Mouse (Mus musculus): ENCODE measurements at regions not wholly inside any gene's neighbourhood (a gene's known extent, or its start where the extent isn't known, plus 50 kb on each side); places are given as distances from the start of the nearest gene placed in this dataset.

DNA sequence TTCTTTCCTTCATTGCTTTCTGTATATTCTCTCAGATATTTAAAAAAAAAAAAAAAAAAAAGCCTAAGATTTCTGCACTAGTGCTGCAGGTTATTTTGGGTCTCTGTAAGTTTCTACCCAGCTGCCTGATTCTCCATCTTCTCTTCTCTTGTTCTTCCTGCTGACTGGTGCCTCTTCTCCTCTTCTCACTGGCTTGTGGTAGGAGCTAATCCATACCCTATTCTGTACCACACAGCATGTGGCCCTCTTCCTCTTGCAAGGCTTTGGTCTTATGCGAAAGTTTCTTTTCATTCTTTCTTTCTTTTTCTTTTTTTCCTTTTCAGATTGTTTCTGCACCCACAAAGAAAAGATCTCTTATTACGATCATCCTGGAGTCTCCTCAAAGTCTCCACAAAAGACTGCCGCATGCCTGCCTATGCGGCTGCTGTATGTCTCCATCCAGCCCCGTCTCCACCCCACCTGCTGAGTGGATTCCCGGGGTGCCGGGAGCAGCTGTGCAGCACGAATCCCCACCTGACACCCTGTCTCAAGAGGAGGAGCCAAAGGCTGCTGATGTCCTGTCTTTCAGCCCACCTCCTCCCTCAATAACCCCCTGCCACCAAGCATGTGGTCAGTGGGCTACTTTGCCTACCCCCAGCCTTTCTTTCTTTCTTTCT lies 66.3 kb downstream of the Ythdf1 start:
- H3K27me3 ChIP-seq (ENCODE audit: control insufficient read depth, insufficient read depth, low read length): no peaks in the 10 kb centered on the region
- no peak overlapping the region for H3K4me3 ChIP-seq (ENCODE audit: low read depth, low read length)
- WGBS: 8% methylated on average over 8 of the region's 8 CpGs

DNA sequence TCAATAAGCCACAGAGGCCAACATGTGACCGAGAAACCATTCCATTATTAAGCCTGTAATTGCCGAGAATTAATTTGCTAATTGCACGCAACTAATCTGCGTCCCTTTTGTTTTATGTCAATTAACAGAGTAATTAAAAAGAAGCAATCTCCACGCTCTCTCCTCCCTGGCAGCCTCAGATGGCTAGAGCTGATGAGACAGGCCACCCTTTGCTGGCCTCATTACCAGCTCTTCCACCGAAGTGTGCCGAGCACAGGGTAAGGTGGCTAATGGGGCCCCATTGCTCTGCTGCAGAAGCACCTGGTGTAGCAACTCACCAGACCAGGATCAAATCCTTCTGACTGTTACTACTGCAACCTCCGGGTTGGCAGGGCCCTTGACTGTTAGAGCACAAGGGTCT lies 70.8 kb upstream of the Bhlhe23 start:
- no peak overlapping the region for H3K27ac ChIP-seq (replicated peaks)
- H3K9me3 ChIP-seq (ENCODE audit: control insufficient read depth, low read length): no peaks in the 10 kb centered on the region
- DNase-seq (ENCODE audit: low spot score): no peak
- H3K36me3 ChIP-seq (ENCODE audit: control insufficient read depth, insufficient read depth, low read length): no peaks in the 10 kb centered on the region
- no peak for ATAC-seq (ENCODE audit: low FRiP score, low TSS enrichment)
- no peak overlapping the region for H3K9ac ChIP-seq (ENCODE audit: low read length)
- TF ChIP-seq EP300 (optimal IDR thresholded peaks at IDR 0.05) (no peak), CTCF (IDR thresholded peaks at IDR 0.05; ENCODE audit: low read depth) (no peak)
- WGBS: 74% methylated on average over 8 of the region's 8 CpGs
- H3K4me3 ChIP-seq (ENCODE audit: low read depth, low read length): no peak overlapping the region
- H3K4me2 ChIP-seq (replicated peaks; ENCODE audit: low read depth): no peak overlapping the region
- H3K27me3 ChIP-seq (ENCODE audit: control insufficient read depth, insufficient read depth, low read length): no peaks in the 10 kb centered on the region
- no peaks in the 10 kb centered on the region for H3K4me1 ChIP-seq (replicated peaks; ENCODE audit: control insufficient read depth, insufficient read depth)

More for the DNA sequence above, 66.3 kb downstream of the Ythdf1 start:
- H3K27ac ChIP-seq (replicated peaks): no peak overlapping the region
- H3K4me1 ChIP-seq (replicated peaks; ENCODE audit: control insufficient read depth, insufficient read depth): no peaks in the 10 kb centered on the region
- no peak overlapping the region for H3K4me2 ChIP-seq (replicated peaks; ENCODE audit: low read depth)
- TF ChIP-seq EP300 (optimal IDR thresholded peaks at IDR 0.05) (no peak), CTCF (IDR thresholded peaks at IDR 0.05; ENCODE audit: low read depth) (no peak)
- no peak for ATAC-seq (ENCODE audit: low FRiP score, low TSS enrichment)
- no peak for DNase-seq (ENCODE audit: low spot score)
- no peaks in the 10 kb centered on the region for H3K9me3 ChIP-seq (ENCODE audit: control insufficient read depth, low read length)
- H3K36me3 ChIP-seq (ENCODE audit: control insufficient read depth, insufficient read depth, low read length): no peaks in the 10 kb centered on the region
- H3K9ac ChIP-seq (ENCODE audit: low read length): no peak overlapping the region

DNA sequence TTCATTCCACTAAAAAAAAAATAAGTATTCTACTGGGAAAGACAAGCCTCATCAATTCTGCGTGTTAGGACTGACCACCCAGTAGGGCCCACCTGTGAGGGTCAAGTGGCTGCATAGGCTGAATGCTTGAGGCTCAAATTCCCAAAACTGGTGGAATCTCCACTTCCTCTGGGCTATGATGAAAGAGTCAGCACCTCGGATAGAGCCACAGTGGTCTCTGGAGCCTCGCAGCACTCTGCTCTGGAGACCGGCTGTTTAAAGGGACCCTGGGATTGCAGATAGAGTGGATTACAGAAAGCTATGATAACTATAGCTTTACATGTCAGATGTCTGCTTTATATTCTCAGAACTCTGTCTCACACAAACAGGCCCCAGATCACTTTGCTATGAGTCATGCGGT lies 68.3 kb upstream of the Bhlhe23 start:
- no peaks in the 10 kb centered on the region for H3K36me3 ChIP-seq (ENCODE audit: control insufficient read depth, insufficient read depth, low read length)
- no peak overlapping the region for H3K4me2 ChIP-seq (replicated peaks; ENCODE audit: low read depth)
- DNase-seq (ENCODE audit: low spot score) (no peak), ATAC-seq (ENCODE audit: low FRiP score, low TSS enrichment) (no peak)
- TF ChIP-seq EP300 (optimal IDR thresholded peaks at IDR 0.05) (no peak), CTCF (IDR thresholded peaks at IDR 0.05; ENCODE audit: low read depth) (no peak)
- no peaks in the 10 kb centered on the region for H3K4me1 ChIP-seq (replicated peaks; ENCODE audit: control insufficient read depth, insufficient read depth)
- no peaks in the 10 kb centered on the region for H3K9me3 ChIP-seq (ENCODE audit: control insufficient read depth, low read length)
- no peak overlapping the region for H3K4me3 ChIP-seq (ENCODE audit: low read depth, low read length)
- WGBS: 18% methylated on average over 5 of the region's 5 CpGs
- H3K27ac ChIP-seq (replicated peaks): no peak overlapping the region
- H3K9ac ChIP-seq (ENCODE audit: low read length): no peak overlapping the region
- H3K27me3 ChIP-seq (ENCODE audit: control insufficient read depth, insufficient read depth, low read length): no peaks in the 10 kb centered on the region

DNA sequence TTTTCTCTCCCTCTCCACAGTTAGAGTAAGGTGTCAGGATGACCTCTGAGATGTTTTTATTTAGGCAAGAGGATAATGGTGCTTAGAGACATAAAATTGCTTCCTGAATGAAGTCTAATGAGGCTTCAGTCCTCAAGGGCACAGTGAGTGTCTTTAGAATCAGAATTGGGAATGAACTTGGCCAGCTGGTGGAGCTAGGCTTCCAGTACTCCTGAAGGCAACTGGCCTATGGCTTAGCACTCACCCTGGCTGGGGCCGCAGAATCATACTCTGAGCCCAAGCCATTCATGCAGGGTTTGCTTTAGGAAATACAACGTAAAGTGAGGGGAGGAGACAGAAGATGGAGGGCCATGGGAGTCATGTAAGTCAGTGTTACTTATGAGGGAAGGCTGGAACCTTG lies 67.0 kb upstream of the Bhlhe23 start:
- ATAC-seq (ENCODE audit: low FRiP score, low TSS enrichment) (no peak), DNase-seq (ENCODE audit: low spot score) (no peak)

DNA sequence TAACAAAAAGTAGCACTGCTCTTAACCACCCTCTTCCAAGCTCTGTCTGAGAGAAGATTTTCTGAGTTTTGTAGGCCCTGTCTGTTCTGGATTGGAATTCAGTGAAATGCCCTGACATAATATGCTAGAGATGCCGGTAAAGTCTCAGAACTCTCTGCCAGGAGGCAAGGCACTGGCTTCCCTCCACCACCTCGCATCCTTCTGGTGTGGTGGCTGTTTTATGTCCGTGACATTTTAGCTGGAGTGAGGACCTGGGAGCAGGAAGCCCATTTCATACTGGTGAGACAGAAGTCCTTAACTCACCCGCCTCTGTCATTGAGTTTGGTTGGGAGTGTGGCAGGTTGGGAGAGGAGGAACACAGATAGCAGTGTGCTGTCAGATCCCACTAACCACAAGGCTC lies 62.4 kb upstream of the Bhlhe23 start:
- DNase-seq (ENCODE audit: low spot score): no peak
- no peak overlapping the region for H3K4me3 ChIP-seq (ENCODE audit: low read depth, low read length)

More for the DNA sequence above, 67.0 kb upstream of the Bhlhe23 start:
- no peaks in the 10 kb centered on the region for H3K27me3 ChIP-seq (ENCODE audit: control insufficient read depth, insufficient read depth, low read length)
- WGBS: 76% methylated on average over 2 of the region's 2 CpGs
- no peaks in the 10 kb centered on the region for H3K4me1 ChIP-seq (replicated peaks; ENCODE audit: control insufficient read depth, insufficient read depth)
- no peaks in the 10 kb centered on the region for H3K9me3 ChIP-seq (ENCODE audit: control insufficient read depth, low read length)
- no peak overlapping the region for H3K4me3 ChIP-seq (ENCODE audit: low read depth, low read length)
- no peak overlapping the region for H3K4me2 ChIP-seq (replicated peaks; ENCODE audit: low read depth)
- no peak overlapping the region for H3K9ac ChIP-seq (ENCODE audit: low read length)
- H3K36me3 ChIP-seq (ENCODE audit: control insufficient read depth, insufficient read depth, low read length): no peaks in the 10 kb centered on the region
- H3K27ac ChIP-seq (replicated peaks): no peak overlapping the region
- no peak for TF ChIP-seq EP300 (optimal IDR thresholded peaks at IDR 0.05)
- TF ChIP-seq CTCF (IDR thresholded peaks at IDR 0.05; ENCODE audit: low read depth): no peak

DNA sequence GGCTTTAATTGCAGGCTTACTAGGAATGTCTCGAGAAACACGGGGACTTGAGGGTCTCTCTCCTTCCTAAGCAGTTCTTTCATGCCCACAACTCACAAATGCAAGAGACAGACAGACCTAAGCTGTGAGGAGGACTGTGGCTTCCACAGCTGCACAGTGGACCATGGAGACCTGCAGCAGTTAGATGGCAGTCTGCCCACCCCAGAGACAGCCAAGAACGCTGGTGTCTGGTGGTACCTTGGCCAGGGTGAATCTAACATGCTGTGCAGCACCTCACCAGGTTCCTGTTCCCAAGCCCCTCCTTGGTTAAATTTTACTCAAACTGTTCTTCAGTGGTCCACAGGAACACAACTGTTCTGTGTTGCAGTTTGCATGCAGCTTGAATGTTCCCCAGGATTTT lies 61.3 kb upstream of the Bhlhe23 start:
- H3K4me1 ChIP-seq (replicated peaks; ENCODE audit: control insufficient read depth, insufficient read depth): no peaks in the 10 kb centered on the region
- no peak overlapping the region for H3K4me3 ChIP-seq (ENCODE audit: low read depth, low read length)
- H3K27ac ChIP-seq (replicated peaks): no peak overlapping the region
- no peak overlapping the region for H3K4me2 ChIP-seq (replicated peaks; ENCODE audit: low read depth)
- no peaks in the 10 kb centered on the region for H3K27me3 ChIP-seq (ENCODE audit: control insufficient read depth, insufficient read depth, low read length)
- ATAC-seq (ENCODE audit: low FRiP score, low TSS enrichment): no peak
- 59% methylated on average over 3 of the region's 3 CpGs for WGBS
- DNase-seq (ENCODE audit: low spot score): no peak
- no peaks in the 10 kb centered on the region for H3K36me3 ChIP-seq (ENCODE audit: control insufficient read depth, insufficient read depth, low read length)
- TF ChIP-seq EP300 (optimal IDR thresholded peaks at IDR 0.05) (no peak), CTCF (IDR thresholded peaks at IDR 0.05; ENCODE audit: low read depth) (no peak)
- H3K9ac ChIP-seq (ENCODE audit: low read length): no peak overlapping the region
- H3K9me3 ChIP-seq (ENCODE audit: control insufficient read depth, low read length): no peaks in the 10 kb centered on the region

More for the DNA sequence above, 62.4 kb upstream of the Bhlhe23 start:
- no peak overlapping the region for H3K9ac ChIP-seq (ENCODE audit: low read length)
- no peaks in the 10 kb centered on the region for H3K36me3 ChIP-seq (ENCODE audit: control insufficient read depth, insufficient read depth, low read length)
- H3K27ac ChIP-seq (replicated peaks): no peak overlapping the region
- WGBS: 76% methylated on average over 4 of the region's 4 CpGs
- no peaks in the 10 kb centered on the region for H3K27me3 ChIP-seq (ENCODE audit: control insufficient read depth, insufficient read depth, low read length)
- ATAC-seq (ENCODE audit: low FRiP score, low TSS enrichment): no peak
- TF ChIP-seq EP300 (optimal IDR thresholded peaks at IDR 0.05): no peak
- TF ChIP-seq CTCF (IDR thresholded peaks at IDR 0.05; ENCODE audit: low read depth): no peak
- H3K4me2 ChIP-seq (replicated peaks; ENCODE audit: low read depth): no peak overlapping the region
- no peaks in the 10 kb centered on the region for H3K4me1 ChIP-seq (replicated peaks; ENCODE audit: control insufficient read depth, insufficient read depth)
- H3K9me3 ChIP-seq (ENCODE audit: control insufficient read depth, low read length): no peaks in the 10 kb centered on the region

Measured in stomach, postnatal 0 days (tissue).